Mouse (Mus musculus) thymus, postnatal 14 days (tissue): ENCODE data around the gene Cadm2.

ENCODE experiments used
- DNase-seq: peaks from one replicate; pipeline ENCODE4 v3.0.0; 2021

Cadm2 gene

GRCm38 (mm10) chr16:66921414-66921915 is 699.2 kb downstream of the Cadm2 start:
- no peak for DNase-seq

GRCm38 (mm10) chr16:66919889-66920402 is 700.8 kb downstream of the Cadm2 start:
- no peak for DNase-seq

GRCm38 (mm10) chr16:66901801-66902200 is 718.9 kb downstream of the Cadm2 start:
- DNase-seq, result no peak

GRCm38 (mm10) chr16:66900664-66901063 is 720.0 kb downstream of the Cadm2 start:
- DNase-seq, result no peak

- DNase-seq, result no peak
Measured at GRCm38 (mm10) chr16:66892359-66892758, 728.3 kb downstream of the Cadm2 start.

GRCm38 (mm10) chr16:66891559-66892247 is 729.0 kb downstream of the Cadm2 start:
- no peak for DNase-seq

- no peak for DNase-seq
Measured at GRCm38 (mm10) chr16:66889907-66890306, 730.8 kb downstream of the Cadm2 start.

GRCm38 (mm10) chr16:66882597-66882996 is 738.1 kb downstream of the Cadm2 start:
- no peak for DNase-seq

GRCm38 (mm10) chr16:66871201-66871600 is 749.5 kb downstream of the Cadm2 start:
- no peak for DNase-seq

GRCm38 (mm10) chr16:66851047-66851446 is 769.7 kb downstream of the Cadm2 start:
- no peak for DNase-seq

- no peak for DNase-seq
Measured at GRCm38 (mm10) chr16:66824866-66825265, 795.8 kb downstream of the Cadm2 start.

- no peak for DNase-seq
Measured at GRCm38 (mm10) chr16:66811495-66811894, 809.2 kb downstream of the Cadm2 start.

- DNase-seq, result no peak
Measured at GRCm38 (mm10) chr16:66798204-66798603, 822.5 kb downstream of the Cadm2 start.

GRCm38 (mm10) chr16:66793067-66793466 is 827.6 kb downstream of the Cadm2 start:
- DNase-seq, result no peak

- DNase-seq, result no peak
Measured at GRCm38 (mm10) chr16:66771883-66772282, 848.8 kb downstream of the Cadm2 start.

- DNase-seq, result no peak
Measured at GRCm38 (mm10) chr16:66769545-66769944, 851.2 kb downstream of the Cadm2 start.

- no peak for DNase-seq
Measured at GRCm38 (mm10) chr16:66768684-66769389, 851.9 kb downstream of the Cadm2 start.

GRCm38 (mm10) chr16:66761546-66762473 is 858.9 kb downstream of the Cadm2 start:
- DNase-seq, result no peak

GRCm38 (mm10) chr16:66748533-66748932 is 872.2 kb downstream of the Cadm2 start:
- no peak for DNase-seq

- DNase-seq, result no peak
Measured at GRCm38 (mm10) chr16:66731212-66731611, 889.5 kb downstream of the Cadm2 start.

GRCm38 (mm10) chr16:66706476-66706875 is 914.2 kb downstream of the Cadm2 start:
- no peak for DNase-seq

GRCm38 (mm10) chr16:66694783-66695182 is 925.9 kb downstream of the Cadm2 start:
- no peak for DNase-seq

GRCm38 (mm10) chr16:66677241-66677640 is 943.5 kb downstream of the Cadm2 start:
- DNase-seq, result no peak
